Comparison of ENCODE assay signal across 14 mouse cellular contexts in the genomic region with DNA sequence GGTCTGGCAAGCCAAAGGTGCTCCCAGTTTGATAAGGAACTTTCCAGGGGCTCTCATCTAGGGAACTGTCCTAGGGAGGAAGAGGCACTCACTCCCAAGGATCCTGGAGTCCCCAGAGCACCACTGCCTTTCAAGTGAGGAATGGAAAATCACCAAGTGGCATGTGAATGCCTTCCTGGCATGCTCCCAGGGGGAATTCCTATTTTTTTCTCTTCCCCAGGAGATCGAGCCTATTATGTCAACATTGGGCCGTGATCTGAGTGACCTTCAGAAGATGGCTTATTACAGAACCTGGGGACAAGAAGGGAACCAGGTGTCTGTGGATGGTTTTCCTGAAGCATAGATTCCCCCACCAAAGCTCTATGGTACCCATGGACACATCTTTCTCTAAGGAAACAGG.
A peak's percentile ranks its signal among the peaks of the same experiment; 100 is the strongest.
DNase-seq lines count a peak whose midpoint lies in the region; ATAC-seq and TF ChIP-seq lines count a peak whose summit lies in the region.
"Had no signal": no experiment of that assay in that cellular context is flagged by ENCODE, and none has a peak within 500 bp of the region (broad histone marks: within the 10 kb centered on the region; RNA-seq: fewer than 3 reads in every experiment).

No protein-coding gene starts in this region.

- no peaks in the 10 kb centered on the region for H3K27me3 ChIP-seq in heart, adult 2 months (ENCODE audit: control insufficient read depth, insufficient read depth, low read length)
- H3K27me3 ChIP-seq in lung, embryonic 15.5 days, result no peaks in the 10 kb centered on the region
- H3K27me3 ChIP-seq: embryonic facial prominence, embryonic 12.5 days; forebrain, embryonic 12.5 days; liver, embryonic 12.5 days; midbrain, embryonic 12.5 days had no signal

- WGBS in heart, adult 2 months, result 6% methylated on average over 2 of the region's 2 CpGs
- WGBS in lung, embryonic 15.5 days, result 18% methylated on average over 2 of the region's 2 CpGs

- no peak for DNase-seq in heart, adult 2 months
- no peak for DNase-seq in heart, postnatal 14 days
- DNase-seq in lung, postnatal 25 days (ENCODE audit: low spot score), result no peak
- peak; percentile 71 for DNase-seq in kidney, adult 9 months
- no peak for DNase-seq in frontal cortex, postnatal 10 days (ENCODE audit: low spot score in 2 of 2)
- DNase-seq in T-cell, adult 2 months (ENCODE audit: low spot score), result no peak
- DNase-seq in cerebellum, postnatal 14 days, result no peak
- DNase-seq: cerebellum, adult 8-10 months; gastrocnemius, postnatal 14 days had no signal

- no peak for TF ChIP-seq CTCF in heart, adult 2 months (IDR thresholded peaks at IDR 0.05)

- H3K79me2 ChIP-seq in heart, adult 2 months (replicated peaks; ENCODE audit: control insufficient read depth, insufficient read depth, low read length), result no peaks in the 10 kb centered on the region

- H3K4me2 ChIP-seq in lung, embryonic 15.5 days, result no peak overlapping the region
- H3K4me2 ChIP-seq: embryonic facial prominence, embryonic 12.5 days; forebrain, embryonic 12.5 days; liver, embryonic 12.5 days; midbrain, embryonic 12.5 days had no signal

- intact Hi-C loops in heart, adult 2 months (cut with DNase I), result no loop called here
- intact Hi-C loops in heart, postnatal 14 days (cut with DNase I), result no loop called here

- no peak for TF ChIP-seq POLR2A in heart, adult 2 months (IDR thresholded peaks at IDR 0.05; ENCODE audit: insufficient read depth, low read depth, low read length)

- no peak overlapping the region for H3K9ac ChIP-seq in heart, adult 2 months (ENCODE audit: low read depth, low read length)
- no peak overlapping the region for H3K9ac ChIP-seq in lung, embryonic 15.5 days
- H3K9ac ChIP-seq: embryonic facial prominence, embryonic 12.5 days; forebrain, embryonic 12.5 days; liver, embryonic 12.5 days; midbrain, embryonic 12.5 days had no signal

- H3K27ac ChIP-seq in heart, adult 2 months, result peak overlapping the region; percentile 7; the same call in 1 of the 2 replicates
- peak overlapping the region; percentile 35; the same call in 1 of the 2 replicates for H3K27ac ChIP-seq in lung, embryonic 15.5 days
- H3K27ac ChIP-seq: embryonic facial prominence, embryonic 12.5 days; forebrain, embryonic 12.5 days; liver, embryonic 12.5 days; midbrain, embryonic 12.5 days had no signal

- peaks cover 5% of the 10 kb centered on the region for H3K36me3 ChIP-seq in heart, adult 2 months (ENCODE audit: control insufficient read depth, insufficient read depth, low read length)
- H3K36me3 ChIP-seq in lung, embryonic 15.5 days, result peaks cover 3% of the 10 kb centered on the region; the same call in 1 of the 2 replicates

- peaks cover 30% of the 10 kb centered on the region for H3K4me1 ChIP-seq in heart, adult 2 months (ENCODE audit: control insufficient read depth, insufficient read depth, low read length)
- H3K4me1 ChIP-seq in lung, embryonic 15.5 days, result peaks cover 20% of the 10 kb centered on the region

- ATAC-seq in lung, embryonic 15.5 days (ENCODE audit: borderline replicate concordance, extremely low read depth, low FRiP score, low TSS enrichment), result no peak
- ATAC-seq: liver, embryonic 12.5 days had no signal

- no peaks in the 10 kb centered on the region for H3K9me3 ChIP-seq in lung, embryonic 15.5 days
- H3K9me3 ChIP-seq: embryonic facial prominence, embryonic 12.5 days; forebrain, embryonic 12.5 days; liver, embryonic 12.5 days; midbrain, embryonic 12.5 days had no signal

- no peak for TF ChIP-seq EP300 in heart, adult 2 months (IDR thresholded peaks at IDR 0.05; ENCODE audit: insufficient read depth, low read depth, low read length)

- H3K4me3 ChIP-seq in heart, adult 2 months, result no peak overlapping the region
- H3K4me3 ChIP-seq in lung, embryonic 15.5 days, result no peak overlapping the region
- H3K4me3 ChIP-seq: embryonic facial prominence, embryonic 12.5 days; forebrain, embryonic 12.5 days; liver, embryonic 12.5 days; midbrain, embryonic 12.5 days had no signal
